Mouse (Mus musculus) kidney, postnatal 14 days (tissue): Measurements from ENCODE around the gene Bcl9.

Experiments used
- DNase-seq: peaks from one replicate; pipeline ENCODE4 v3.0.0; 2022; ENCODE audit warnings: mixed read lengths

Gene Bcl9

DNA sequence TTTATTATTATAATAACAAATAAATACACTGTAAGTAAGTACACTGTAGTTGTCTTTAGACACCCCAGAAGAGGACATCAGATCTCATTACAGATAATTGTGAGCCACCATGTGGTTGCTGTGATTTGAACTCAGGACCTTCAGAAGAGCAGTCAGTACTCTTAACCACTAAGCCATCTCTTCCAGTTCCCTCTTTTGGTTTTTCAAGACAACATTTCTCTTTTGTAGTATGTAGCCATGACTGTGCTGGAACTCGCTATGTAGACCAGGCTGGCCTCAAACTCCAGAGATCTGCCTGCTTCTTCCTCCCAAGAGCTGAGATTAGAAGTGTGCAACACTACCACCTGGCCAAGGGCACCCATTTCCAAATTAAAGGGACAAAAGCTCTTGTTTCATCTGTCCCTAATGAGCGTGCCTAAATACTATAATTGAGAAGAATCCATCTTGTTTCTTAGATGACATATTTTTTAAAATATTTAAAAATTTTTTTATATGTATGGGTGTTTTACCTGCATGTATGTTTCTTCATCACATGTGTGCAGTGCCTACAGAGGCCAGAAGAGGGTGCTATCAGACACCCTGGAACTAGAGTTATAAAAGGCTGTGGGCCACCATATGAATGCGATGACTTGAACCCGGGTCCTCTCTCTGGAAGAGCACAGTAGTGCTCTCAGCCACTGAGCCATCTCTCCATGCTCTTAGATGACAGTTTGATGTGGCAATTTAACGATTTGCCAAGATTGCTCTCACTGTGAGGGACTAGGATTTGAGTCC is 66.9 kb downstream of the Bcl9 start:
- DNase-seq, result no peak

DNA sequence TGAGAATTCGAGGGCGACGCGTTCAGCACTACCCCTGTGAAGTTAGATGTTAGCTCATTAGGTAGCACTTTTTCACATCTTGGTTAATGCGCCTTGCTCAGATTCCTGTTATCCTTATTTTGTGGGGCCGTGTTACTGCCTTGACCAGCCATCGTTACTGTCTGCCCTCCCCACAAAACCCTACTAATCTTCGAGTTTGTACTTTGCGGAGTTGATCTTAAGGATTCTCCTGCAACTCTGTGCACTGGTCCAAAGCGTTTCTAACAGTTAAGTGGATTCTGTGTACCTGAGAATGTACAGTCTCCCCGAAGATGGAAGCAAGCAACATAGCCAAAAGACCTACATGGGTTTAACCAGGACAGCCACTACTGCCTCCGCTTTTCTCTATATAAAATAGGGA is 69.3 kb downstream of the Bcl9 start:
- no peak for DNase-seq

DNA sequence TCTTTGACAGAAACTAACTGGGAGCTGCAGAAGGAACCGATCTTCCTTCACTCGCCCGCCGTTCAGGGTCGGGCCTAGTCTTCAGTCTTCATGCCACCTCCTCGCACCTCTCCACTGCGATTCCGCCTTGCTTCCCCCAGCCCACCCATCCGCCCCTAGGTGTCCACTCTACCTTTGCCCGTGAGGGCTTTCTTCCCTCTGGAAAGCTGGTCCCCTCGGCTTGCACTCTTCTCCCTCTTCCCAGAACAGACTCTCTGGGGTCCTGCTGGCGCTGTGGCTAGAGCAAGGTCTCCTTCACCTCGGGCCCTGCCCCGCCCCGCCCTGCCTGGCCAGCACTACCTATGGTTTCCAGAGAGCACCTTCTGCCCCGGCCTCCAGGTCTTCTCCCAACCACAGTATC is 69.7 kb downstream of the Bcl9 start:
- DNase-seq, result peak; percentile 68

DNA sequence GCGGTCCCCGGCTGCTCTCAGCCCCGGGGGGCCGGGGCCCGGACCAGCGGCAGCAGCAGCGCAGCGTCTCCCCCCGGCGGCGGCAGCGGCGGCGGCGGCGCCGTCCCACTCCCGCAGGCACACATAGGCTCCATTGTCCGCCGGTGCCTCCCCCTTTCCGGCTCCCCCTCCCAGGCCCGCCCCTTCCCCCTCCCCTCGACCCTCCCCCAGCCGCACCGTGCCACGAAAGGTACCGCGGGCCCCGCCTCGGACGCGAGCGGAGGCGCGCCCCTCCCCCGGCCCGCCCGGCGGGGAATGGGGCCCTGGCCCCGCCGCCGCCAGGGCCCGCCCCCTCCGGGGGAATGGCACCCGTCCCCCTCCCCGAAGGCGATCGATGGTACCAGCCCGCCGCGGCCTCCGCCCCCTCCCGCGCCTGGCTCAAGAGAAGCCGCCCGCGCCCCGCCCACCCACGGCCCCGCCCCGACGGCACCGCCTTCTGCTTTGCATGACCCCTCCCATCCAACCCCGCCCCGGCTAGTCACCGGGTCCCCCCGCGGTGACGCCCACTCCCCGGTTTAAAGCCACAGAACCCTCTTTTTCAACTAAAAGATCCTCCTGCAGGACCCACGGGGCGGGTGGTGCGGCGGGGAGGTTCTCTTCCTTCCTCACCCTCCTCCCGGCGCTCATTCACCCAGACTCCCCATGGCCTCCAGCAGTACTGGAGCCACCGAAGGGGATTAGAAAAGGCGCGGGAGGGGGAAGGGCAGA is 70.3 kb downstream of the Bcl9 start:
- DNase-seq, result peak; percentile 97

DNA sequence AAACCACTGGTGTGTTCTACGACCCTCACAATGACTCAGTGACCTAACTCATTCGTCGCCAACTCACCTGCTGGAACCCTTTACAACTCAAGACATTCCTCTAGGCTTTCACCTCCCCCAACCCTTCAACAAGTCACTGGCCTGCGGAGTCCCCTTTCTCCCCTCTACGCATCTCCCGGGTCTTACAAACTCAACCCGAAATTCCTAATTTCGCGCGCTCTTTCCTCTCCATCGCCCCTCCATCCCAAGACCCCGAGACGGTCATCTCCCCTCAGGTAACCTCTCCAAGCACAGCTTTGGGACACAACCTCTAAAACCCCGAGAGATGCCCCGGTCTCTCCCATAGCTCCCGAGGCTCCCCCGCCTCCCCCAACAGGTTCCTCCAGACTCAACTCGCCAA is 71.0 kb downstream of the Bcl9 start:
- DNase-seq, result no peak

DNA sequence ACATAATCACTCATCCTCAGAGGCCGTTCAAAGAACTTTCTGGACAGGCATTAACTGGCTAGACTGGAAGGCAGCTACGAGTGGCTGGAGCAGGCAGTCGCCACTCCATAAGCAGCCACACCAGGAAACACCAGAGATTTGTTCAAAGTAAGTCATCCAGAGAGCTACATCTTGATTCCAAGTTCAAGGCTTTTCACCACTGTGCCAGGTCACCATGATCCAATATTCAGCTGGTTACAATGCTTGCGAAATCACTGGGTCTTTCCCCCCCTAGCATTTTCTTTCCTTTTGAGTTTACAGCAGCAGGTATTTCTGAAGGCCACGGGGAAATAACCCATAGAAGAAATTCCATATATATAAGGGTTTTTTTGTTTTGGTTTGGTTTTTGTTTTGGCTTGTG is 72.5 kb downstream of the Bcl9 start:
- DNase-seq, result no peak

DNA sequence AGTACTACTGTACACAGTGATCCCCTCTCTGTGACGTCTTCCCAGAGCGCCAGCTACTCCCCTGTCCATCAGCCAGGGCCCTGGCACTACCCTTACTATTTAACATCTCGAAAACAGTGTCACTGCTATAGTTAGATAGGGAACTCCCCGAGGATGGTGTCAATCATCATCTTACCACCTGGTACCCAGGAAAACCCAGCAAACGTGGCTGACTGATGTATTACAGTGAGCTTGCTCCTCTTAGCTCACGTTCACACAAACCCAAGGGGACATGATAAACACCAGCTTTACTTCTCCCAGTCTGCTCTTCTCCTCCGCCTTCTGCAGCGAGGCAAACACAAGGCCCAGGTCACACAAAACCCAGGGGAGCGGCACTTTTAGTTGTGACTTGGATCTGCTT is 74.5 kb downstream of the Bcl9 start:
- DNase-seq, result no peak

DNA sequence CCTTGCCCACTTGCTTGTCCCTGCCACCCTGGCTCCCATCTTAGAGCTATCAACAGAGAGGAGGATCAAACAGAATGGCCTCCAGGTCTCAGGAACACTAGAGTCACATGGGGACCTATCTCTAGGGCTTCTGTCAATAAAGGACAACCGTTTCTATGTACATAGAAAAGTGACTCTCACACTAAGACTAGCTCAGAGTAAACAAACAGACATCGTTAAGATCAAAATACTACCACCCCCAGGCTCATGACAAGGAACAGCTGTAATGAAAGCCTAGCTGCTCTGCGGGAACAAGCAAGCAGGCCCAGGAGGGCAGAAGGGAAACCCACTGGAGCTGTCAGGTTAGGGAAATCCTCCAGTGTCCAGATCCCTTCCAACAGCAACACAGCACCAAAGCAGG is 82.2 kb downstream of the Bcl9 start:
- DNase-seq, result no peak

DNA sequence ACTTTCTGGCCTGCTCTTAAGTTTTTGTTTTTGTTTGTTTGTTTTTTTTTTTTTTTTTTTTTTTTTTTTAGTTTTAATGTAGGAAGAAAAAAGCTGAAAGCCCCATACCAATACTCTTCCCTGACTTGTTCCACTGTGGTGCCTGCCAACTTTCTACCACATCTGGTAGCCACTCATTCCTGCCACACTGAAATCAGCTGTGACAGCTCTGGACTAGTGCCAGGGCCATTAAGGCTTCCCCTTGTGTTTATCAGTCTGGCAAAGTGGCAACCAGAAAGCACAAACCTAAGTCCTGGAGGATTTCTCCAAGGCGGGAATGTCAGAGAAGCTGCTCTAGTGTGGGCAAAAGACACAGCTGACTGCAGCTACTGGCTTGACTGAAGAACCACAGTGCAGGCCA is 83.3 kb downstream of the Bcl9 start:
- DNase-seq, result no peak

DNA sequence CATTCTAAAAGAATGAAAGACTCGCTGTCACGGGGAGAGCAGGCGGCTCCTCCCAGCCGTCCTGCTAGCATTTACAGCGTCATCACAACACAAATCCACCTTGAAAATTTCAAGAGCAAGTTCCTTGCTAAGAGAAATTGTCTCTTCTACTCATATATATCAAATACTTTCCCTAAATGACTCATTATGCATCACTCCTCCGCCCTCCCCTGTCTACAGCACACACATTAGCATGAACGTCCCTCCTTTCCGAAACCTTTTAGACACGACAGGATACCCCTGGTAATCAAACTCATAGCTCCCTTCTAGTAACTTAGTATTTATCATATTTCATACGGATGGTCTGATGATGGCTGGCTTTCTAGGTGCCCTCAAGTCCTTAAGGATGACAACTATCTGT is 83.8 kb downstream of the Bcl9 start:
- DNase-seq, result no peak

DNA sequence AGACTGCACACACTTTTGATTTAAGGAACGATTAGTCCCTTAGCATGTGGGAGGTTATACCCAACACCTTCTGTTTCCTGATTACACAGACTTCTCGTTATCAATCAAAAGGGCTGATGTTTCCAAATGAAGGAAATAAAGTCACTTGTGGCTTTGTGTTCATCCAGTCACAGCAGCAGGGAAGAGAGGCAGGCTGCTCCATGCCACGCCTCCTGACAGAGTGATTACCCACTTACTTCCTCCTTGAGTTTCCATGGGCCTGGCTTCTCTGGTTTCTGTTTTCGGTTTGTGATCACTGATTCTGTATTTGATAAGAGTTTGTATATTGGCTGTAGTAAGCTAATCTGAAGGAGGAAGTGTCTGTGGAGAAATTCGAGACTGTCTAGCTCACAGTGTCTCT is 86.5 kb downstream of the Bcl9 start:
- no peak for DNase-seq

DNA sequence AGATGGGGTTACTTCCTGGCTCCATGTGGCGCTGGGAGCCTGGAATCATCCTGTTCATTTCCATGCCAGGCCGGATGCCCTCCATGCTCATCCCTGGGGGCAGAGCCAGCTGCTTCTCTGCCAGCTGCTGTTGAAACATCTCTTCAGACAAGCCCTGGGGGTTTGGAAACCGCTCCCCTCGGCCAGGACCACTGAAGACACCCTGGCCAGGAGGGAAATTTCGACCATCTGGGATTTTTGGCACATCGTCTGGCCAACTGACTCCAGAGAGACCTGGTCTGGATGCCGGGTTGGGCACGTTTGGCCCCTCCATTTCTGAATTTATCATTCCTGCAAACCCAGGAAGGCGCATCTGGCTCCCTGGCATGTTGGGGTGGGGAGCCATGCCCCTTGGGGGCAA is 88.4 kb downstream of the Bcl9 start:
- DNase-seq, result no peak

DNA sequence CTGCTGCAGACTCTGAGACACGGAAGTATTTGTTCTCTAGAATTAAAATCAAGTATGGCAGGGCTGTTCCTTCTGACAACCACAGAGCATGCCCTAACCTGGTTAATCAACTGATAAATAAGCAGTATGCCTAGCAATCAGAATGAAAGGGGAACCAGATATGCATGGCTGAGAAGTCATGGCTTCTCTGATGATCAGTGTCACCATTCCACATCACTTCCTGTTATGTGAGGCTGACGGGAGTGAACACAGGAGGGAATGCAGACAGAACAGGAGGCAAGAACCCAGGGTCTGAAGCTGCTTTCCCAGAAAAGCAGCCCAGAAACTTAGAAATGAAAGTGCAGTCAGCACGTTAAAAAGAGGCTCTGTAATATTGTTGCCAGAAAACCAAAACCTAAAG is 91.2 kb downstream of the Bcl9 start:
- no peak for DNase-seq

DNA sequence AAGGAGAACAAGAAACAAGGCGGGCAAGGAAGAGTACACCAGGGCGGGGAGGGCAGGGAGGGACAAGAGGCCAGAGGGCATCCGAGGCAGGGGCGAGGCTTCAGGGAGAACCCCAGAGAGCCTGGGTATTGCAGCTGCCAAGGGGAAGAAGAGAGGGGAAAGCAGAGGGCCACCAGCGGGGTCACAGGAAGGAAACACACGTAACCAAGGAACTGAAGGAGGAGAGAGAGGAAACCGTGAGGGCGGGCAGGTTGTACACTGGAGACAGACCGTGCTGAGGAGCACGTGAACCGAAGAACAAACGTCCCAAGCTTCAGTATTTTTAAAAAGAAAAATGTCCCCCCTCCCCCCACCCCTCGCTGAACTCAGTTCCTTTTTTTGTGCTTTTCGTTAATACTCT is 93.8 kb downstream of the Bcl9 start:
- no peak for DNase-seq

DNA sequence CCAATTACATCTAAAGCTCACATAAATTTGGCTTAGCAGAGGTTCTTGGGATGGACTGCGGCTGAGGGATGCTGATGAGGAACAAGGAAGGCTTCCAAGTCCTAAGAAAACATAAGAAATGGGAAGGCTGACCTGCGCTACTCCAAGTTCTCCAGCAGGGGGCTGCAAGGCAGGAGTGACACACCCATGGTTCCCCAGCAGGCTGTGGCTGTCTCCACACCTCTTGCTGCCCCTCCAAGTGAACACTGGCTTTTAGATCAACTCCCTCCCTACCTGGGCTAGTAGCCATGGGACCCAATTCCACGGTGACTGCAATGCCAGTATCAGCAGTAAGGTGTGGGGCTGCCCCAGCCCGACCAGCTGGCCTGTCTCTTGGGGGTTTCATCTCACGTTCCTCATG is 95.8 kb downstream of the Bcl9 start:
- peak; percentile 66 for DNase-seq

DNA sequence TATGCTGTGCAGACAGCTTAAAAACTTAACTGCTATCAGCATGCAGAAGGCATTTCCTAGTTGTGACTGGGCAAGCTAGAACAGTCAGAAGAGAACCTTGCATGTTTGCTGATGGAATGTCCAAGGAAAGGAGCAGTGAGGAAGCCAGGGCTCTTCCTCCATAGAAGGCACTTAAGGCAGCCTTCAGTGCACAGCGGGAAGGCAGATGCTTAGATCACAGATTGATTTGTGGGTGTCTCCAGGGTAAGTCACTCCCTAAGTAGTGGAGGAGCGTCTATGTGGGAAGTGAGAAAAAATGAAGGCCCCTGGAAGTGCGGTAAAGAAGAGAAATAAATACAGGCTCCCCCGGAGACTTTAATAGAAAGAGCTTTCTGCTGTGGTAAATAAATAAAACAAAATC is 98.5 kb downstream of the Bcl9 start:
- DNase-seq, result no peak

DNA sequence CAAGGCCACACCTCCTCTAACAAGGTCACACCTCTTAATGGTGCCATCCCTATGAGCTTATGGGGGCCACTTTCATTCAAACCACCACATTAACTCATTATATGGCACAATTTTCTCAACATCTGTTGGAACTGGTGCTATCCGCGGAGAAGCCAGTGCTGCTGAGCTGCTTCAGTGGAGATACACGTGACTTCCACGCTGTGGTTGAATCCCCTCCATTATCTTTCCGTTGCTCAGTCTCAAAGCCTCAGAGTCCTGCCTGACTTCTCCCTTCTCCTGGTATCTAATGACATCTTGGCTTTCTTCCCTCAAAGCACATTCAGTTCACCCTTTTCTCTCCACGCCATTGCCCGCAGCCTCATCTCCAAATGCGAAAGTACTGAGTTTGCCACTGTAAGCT is 101.1 kb downstream of the Bcl9 start:
- DNase-seq, result no peak

DNA sequence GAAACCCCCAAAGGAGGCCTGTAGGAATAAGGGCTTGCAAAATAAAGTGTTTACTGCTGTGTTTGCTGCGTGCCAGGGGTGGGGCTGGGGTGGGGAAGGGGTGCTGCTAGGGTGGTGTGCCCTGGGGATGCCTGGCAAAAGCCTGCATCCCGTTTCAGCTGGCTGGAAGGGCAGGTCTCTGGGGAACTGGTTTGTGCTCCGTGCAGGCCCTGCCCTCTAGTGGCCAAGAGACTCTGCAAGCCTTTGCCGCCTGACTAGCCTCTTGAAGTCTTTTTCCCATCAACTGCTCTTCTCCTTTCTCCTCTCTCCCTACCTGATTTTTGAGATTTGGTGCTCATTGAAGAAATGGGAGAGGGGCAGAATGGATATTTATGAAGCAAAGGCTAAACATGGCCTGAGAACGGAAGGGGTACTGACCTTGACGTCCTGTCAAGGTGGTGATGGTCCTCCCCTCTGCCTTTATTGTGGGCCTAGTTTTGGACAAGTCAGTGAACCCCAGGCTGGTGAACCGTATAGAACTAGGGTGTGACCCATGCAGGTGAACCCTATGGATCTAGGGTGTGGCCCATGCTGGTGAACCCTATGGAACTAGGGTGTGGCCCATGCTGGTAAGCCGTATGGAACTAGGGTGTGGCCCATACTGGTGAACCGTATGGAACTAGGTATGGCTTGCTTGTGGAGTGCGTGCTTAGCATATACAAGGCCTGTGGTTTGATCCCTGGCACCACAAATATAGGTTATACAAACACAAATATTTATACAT is 112.4 kb downstream of the Bcl9 start:
- peak; percentile 83 for DNase-seq

DNA sequence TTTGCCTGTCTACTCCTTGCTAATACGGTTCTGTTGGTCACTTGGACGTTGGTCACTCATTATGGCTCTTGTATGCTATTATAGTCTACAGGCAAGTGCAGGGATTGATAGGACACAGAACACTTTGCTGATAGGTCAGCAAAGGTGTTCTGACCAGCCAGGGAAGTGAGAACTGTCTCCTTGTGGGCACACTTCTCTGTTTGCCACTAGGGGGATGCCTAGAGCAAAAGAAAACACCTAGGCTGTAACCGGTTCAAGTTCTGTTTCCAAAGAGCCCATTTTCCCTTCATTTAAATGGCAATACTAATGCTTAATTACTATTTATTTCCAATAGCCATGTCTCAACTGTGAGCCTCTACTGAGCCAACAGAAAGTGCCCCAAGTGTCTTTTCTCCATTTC is 113.9 kb downstream of the Bcl9 start:
- peak; percentile 20 for DNase-seq

DNA sequence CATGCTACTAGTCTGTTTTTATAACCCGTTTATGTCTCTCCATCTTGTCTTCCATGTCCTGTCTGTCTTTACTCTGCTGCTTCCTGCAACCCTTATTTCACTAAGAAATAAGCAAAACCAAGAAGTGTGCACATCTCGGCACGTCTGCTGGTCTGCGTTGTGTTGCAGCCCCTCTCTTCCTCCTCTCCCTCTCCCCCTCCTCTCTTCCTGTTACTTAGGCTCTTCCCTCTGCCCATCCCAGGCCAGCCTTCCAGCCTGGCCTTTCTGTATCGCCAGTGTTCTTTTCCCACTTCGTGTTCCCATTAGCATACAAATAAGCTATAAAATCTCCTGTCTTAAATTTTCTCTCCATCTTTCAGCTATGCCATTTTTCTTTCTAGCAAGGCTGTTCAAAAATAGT is 117.2 kb downstream of the Bcl9 start:
- DNase-seq, result no peak

DNA sequence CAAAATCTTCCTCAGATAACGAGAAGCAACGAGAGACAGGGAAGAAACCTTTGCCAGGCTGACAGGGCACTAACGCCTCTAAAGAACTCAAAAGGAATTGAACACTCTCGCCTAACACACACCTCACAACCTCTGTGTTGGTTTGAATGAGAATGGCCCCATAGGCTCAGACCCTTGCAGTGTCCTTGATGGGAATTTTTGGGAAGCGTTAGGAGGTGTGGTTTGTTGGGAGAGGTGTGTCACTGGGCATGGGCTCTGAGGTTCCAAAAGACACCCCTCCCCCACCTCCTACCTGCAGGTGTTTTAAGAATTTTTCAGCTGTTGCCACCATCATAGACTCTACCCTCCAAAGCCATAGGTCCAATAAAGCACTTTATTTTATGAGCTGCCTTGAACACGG is 118.8 kb downstream of the Bcl9 start:
- no peak for DNase-seq

DNA sequence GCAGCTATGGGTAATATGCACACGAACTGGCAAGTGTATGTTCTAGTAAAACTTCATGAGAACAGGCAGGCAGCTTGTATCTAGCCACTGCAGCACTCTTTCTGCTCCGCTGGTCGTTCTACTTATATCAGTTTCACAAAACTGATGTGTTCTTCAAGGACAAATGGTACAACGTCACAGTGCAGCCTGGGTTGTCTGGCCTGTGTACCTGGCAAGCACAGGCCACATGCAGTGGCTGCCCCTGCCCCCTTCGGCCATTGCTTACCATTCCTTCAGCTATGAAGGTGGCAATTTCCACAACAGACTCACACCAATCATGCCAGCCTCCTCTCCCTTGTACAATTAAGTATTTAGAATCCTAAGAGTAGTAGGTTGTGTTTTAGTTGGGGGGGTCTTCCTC is 125.1 kb downstream of the Bcl9 start:
- no peak for DNase-seq

DNA sequence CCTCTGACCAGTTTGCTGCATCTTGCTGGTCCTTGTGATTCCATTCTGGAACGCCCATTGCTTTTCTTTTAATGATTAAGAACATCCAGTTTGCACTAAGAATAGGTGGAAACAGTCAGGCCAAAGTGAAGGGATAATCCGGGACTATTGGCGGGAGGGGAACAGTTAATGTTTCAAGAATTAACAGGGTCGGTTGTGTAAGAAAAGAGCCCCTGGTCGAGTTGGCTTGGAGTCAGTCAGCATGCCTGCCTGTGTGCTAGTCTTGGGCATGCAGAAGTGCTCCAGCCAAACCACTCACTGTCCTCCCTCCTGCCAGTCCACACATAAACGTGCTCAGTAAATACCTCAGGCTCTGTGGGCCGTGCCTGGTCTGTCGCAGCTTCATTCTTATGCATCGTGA is 125.5 kb downstream of the Bcl9 start:
- peak; percentile 85 for DNase-seq

DNA sequence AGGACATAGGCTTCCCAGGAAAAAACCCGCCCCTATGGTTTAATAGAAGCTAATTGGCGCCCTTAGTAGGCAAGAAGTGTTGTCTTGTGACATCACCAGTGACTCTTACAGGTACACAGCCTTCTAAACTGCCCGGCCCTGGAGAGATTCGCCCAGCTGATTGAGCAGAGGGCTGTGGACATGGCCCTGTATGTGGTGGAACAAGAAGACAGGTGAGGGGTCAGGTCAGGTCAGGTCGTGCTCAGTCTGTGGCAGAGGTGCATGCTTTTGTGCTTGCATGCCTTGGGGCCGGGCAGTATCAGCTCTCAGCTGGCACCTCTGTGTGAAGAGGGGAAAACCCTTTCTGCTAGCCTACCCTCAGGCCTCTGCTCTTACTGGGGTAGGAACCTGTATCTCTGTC is 126.2 kb downstream of the Bcl9 start:
- DNase-seq, result peak; percentile 21
